Mouse (Mus musculus) megakaryocyte, embryonic 14.5 days (primary cell): ENCODE data around the gene Crtc1.

ENCODE experiments used
- FLI1 ChIP-seq: IDR thresholded peaks from 2 replicates; pipeline ENCODE4 v1.6.1; 2012; ENCODE audit warnings: low read length, inconsistent platforms, mixed read lengths
- GATA1 ChIP-seq: IDR thresholded peaks from 3 replicates; pipeline ENCODE4 v1.6.1; 2012; ENCODE audit warnings: mixed read lengths, low read length, inconsistent platforms, borderline replicate concordance

DNA sequence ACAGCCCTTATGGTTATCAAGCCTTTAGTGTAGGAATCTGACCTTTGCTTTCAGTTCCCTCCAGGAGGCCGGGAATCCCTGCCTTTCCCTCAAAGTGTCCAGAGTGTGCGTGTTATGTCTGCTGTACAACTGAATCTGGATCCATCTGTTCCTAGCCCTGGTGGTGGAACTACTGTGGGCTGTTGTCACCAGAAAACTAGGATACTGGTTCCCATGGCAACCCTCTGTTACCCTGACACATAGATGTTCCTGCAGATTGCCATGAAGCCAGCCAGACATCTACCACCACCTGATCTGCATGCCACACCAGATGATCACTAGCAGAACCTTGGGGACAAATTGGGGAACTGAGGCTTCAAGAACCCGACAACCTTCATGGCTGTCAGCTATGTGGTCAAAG lies 42.5 kb upstream of the Crtc1 start:
- no peak for TF ChIP-seq GATA1
- no peak for TF ChIP-seq FLI1
